Mouse (Mus musculus): Measurements from ENCODE around the gene Sec14l4. TPM values are rescaled to one million over a fixed set of nuclear protein-coding genes. Genes with fewer than 3 reads are reported as not detected.

Sec14l4 gene
- polyA plus RNA-seq, 1 experiment: not detected

DNA sequence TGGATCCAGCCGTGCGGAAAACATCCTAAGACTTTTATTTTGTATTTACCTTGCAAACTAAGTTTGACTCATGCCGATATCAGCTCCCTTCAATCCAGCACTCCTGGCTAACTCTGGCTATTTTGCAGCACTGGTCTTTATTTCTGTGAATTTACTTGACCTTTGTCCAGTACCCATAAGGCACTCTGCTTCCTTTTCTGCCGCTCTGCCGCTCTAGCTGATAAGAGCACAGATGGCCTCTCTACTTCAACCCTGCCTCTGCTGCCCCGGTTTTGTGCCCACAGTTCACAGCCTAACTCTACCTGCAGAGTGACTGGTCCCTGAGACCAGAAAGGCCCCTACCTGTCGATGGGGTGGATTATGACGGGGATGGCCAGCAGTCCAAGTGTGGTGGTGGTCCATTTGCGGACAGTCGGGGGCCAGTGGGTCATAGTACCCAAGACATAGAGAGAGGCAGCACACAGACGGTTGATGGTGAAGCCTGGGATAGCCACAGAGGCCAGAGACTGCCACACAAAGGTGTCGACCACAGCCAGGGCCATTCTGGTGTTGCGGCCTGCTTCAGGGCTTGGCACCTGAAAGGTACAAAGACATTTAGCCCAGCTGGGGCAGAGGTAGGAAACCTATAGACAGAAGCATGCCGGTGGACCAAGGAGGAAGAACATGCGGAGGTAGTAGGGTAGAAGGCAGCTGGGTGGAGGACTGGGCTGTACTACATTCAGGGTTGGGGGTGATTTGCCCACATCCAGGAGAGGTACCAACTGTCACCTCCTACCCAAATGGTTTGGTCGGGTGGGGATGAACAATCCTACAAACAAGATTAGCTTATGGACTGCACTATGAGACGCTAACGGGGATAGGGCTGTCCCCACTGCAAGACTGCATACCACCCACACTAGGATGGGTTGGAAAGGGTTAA, 62.5 kb downstream of the Sec14l4 start:
- no peak overlapping the region for H3K4me2 ChIP-seq (ENCODE audit: low read depth)
- no peak overlapping the region for H3ac ChIP-seq (ENCODE audit: control insufficient read depth, insufficient read length)
- no peaks in the 10 kb centered on the region for H3K79me2 ChIP-seq (ENCODE audit: control insufficient read depth, insufficient read depth)
- peak overlapping the region; percentile 38 for H3K4me3 ChIP-seq
- no peaks in the 10 kb centered on the region for H3K36me3 ChIP-seq (ENCODE audit: control insufficient read depth, insufficient read depth)
- no peaks in the 10 kb centered on the region for H3K27me3 ChIP-seq (ENCODE audit: control insufficient read depth, insufficient read depth, insufficient read length)
- TF ChIP-seq REST (IDR thresholded peaks at IDR 0.05; ENCODE audit: insufficient read depth, insufficient read length) (no peak), TCF3 (IDR thresholded peaks at IDR 0.05; ENCODE audit: insufficient read length, low read depth) (no peak), MYOD1 (IDR thresholded peaks at IDR 0.05; ENCODE audit: control insufficient read depth in 1 of 3, insufficient read length in 2 of 3, low read depth in 2 of 3) (no peak), POLR2A (IDR thresholded peaks at IDR 0.05; ENCODE audit: insufficient read length, low read depth) (no peak), USF1 (IDR thresholded peaks at IDR 0.05; ENCODE audit: low read depth) (no peak), E2F4 (IDR thresholded peaks at IDR 0.05; ENCODE audit: insufficient read depth) (no peak)

DNA sequence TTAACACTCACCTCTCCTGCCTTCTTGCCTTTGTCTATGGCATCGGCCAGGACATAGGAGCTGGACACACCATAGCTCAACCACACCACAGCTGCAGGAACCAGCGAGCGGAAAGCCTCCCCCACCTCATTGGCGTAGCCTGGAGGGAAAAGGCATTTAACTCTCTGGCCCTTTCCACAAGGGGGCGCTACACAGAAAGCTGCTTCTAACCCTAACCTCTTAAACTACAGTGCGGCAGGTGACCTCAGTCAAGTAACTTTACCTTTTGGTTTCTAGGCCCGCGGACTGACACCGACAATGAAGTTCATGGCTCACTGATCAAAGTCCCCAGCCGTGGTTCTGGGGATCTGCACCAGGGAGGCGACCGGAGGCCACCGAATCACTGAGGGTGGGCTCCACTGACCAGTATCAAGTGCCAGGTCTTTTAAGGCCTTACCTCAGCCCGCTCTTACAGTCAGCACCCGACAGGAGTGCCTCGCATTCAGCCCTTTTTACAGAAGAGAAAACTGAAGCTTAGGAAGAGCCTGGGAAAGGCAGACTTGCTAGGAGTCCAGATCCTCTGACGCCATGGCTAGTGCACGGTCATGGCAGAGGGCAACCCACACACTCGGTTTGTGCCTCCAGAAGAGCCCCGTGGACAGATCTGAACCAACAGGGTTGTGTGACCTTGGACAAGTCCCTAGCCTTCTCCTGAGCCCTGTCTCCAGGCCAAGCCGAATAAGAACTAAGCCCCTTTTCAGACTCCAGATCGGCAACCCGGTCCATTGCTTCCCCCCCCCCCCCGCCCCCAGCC, 63.3 kb downstream of the Sec14l4 start:
- TF ChIP-seq MAX (IDR thresholded peaks at IDR 0.05; ENCODE audit: low read depth) (no peak), USF1 (IDR thresholded peaks at IDR 0.05; ENCODE audit: low read depth) (no peak), CEBPB (IDR thresholded peaks at IDR 0.05; ENCODE audit: insufficient read depth, poor library complexity, severe bottlenecking) (no peak), SRF (IDR thresholded peaks at IDR 0.05; ENCODE audit: control insufficient read depth, insufficient read length, low read depth) (no peak), REST (IDR thresholded peaks at IDR 0.05; ENCODE audit: insufficient read depth, insufficient read length) (no peak), POLR2AphosphoS2 (IDR thresholded peaks at IDR 0.05; ENCODE audit: insufficient read length, low read depth) (no peak), TCF12 (IDR thresholded peaks at IDR 0.05; ENCODE audit: insufficient read depth, poor library complexity, severe bottlenecking) (no peak), MYOG (IDR thresholded peaks at IDR 0.05; ENCODE audit: control insufficient read depth in 1 of 3, insufficient read depth in 1 of 3, insufficient read length in 2 of 3, low read depth in 2 of 3) (no peak), TCF3 (IDR thresholded peaks at IDR 0.05; ENCODE audit: insufficient read length, low read depth) (no peak), MYOD1 (IDR thresholded peaks at IDR 0.05; ENCODE audit: control insufficient read depth in 1 of 3, insufficient read length in 2 of 3, low read depth in 2 of 3) (no peak), E2F4 (IDR thresholded peaks at IDR 0.05; ENCODE audit: insufficient read depth) (no peak), POLR2A (IDR thresholded peaks at IDR 0.05; ENCODE audit: insufficient read length, low read depth) (no peak)
- Histone ChIP-seq H3ac (ENCODE audit: control insufficient read depth, insufficient read length) (peak overlapping the region; percentile 28), H3K4me3 (peak overlapping the region; percentile 38), H3K4me2 (ENCODE audit: low read depth) (peak overlapping the region; percentile 70), H3K36me3 (ENCODE audit: control insufficient read depth, insufficient read depth) (no peaks in the 10 kb centered on the region), H3K79me2 (ENCODE audit: control insufficient read depth, insufficient read depth) (no peaks in the 10 kb centered on the region), H3K27me3 (ENCODE audit: control insufficient read depth, insufficient read depth, insufficient read length) (no peaks in the 10 kb centered on the region)

DNA sequence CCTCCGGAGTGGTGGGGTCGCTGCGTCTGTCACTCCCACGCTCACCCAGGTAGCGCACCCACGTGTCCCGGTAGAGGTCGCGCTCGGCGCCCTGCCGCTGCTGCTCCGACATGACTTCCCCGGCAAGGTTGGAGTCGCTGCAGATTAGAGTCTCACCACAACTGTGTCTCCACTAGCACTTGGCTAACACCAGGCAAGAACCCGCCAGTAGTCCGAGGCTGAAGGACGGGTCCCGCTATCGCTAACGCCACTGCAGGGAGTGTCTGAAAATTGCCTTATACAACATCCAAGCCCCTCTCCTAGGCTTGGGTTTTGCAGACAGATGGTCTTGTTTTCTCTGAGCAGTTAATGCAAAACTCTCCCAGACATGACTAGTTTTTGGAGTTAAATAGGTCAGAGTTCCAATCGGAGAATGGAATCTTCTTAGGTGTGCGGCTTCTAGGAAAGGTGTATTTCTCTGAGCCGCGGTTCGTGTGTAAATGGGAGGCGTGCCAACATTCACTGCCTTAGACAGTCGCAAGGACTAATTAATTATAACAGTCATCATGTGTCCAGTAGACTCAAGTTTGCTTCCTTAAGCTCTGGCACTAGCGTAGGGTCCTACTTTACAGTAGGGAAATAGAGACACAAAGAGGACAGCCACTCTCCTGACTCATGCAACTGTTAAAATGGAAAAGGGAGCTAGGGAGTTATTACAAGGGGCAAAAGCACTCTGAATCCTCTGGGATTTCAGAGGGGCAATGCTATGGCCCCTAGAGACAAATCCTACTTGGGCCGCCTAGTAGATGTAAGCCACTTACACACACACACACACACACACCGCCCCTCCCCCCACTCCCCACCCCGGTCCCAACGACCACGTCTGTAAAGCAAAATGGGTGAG, 64.2 kb downstream of the Sec14l4 start, which contains the start of gene Mtfp1:
TSS of gene Mtfp1 (minus strand) at position 275 of the 883 bp plus-strand sequence.
- Histone ChIP-seq H3ac (ENCODE audit: control insufficient read depth, insufficient read length) (peak within 1 kb of the TSS; percentile 28), H3K27me3 (ENCODE audit: control insufficient read depth, insufficient read depth, insufficient read length) (no peaks in the 10 kb centered on the region)

More for the DNA sequence above, 64.2 kb downstream of the Sec14l4 start, which contains the start of gene Mtfp1:
- H3K79me2 ChIP-seq (ENCODE audit: control insufficient read depth, insufficient read depth): no peaks in the 10 kb centered on the region
- H3K4me2 ChIP-seq (ENCODE audit: low read depth): peak within 1 kb of the TSS; percentile 70
- H3K36me3 ChIP-seq (ENCODE audit: control insufficient read depth, insufficient read depth): no peaks in the 10 kb centered on the region
- H3K4me3 ChIP-seq: peak within 1 kb of the TSS; percentile 38
- no peak for TF ChIP-seq TCF3 (IDR thresholded peaks at IDR 0.05; ENCODE audit: insufficient read length, low read depth)
- TF ChIP-seq E2F4 (IDR thresholded peaks at IDR 0.05; ENCODE audit: insufficient read depth): no peak
- no peak for TF ChIP-seq POLR2A (IDR thresholded peaks at IDR 0.05; ENCODE audit: insufficient read length, low read depth)
- TF ChIP-seq USF1 (IDR thresholded peaks at IDR 0.05; ENCODE audit: low read depth): no peak
- no peak for TF ChIP-seq TCF12 (IDR thresholded peaks at IDR 0.05; ENCODE audit: insufficient read depth, poor library complexity, severe bottlenecking)
- no peak for TF ChIP-seq MAX (IDR thresholded peaks at IDR 0.05; ENCODE audit: low read depth)
- no peak for TF ChIP-seq POLR2AphosphoS2 (IDR thresholded peaks at IDR 0.05; ENCODE audit: insufficient read length, low read depth)
- TF ChIP-seq MYOD1 (IDR thresholded peaks at IDR 0.05; ENCODE audit: control insufficient read depth in 1 of 3, insufficient read length in 2 of 3, low read depth in 2 of 3): no peak
- no peak for TF ChIP-seq MYOG (IDR thresholded peaks at IDR 0.05; ENCODE audit: control insufficient read depth in 1 of 3, insufficient read depth in 1 of 3, insufficient read length in 2 of 3, low read depth in 2 of 3)
- no peak for TF ChIP-seq CEBPB (IDR thresholded peaks at IDR 0.05; ENCODE audit: insufficient read depth, poor library complexity, severe bottlenecking)
- no peak for TF ChIP-seq SRF (IDR thresholded peaks at IDR 0.05; ENCODE audit: control insufficient read depth, insufficient read length, low read depth)
- TF ChIP-seq REST (IDR thresholded peaks at IDR 0.05; ENCODE audit: insufficient read depth, insufficient read length): no peak

Data from myocyte (in vitro differentiated cells).